Mouse (Mus musculus) liver, embryonic 14.5 days (tissue): Measurements from ENCODE around the gene Thsd4. TPM values are rescaled to one million over a fixed set of nuclear protein-coding genes. Genes with fewer than 3 reads are reported as not detected.

Source experiments
- ATAC-seq: fragments of 200-750 bp; cut with Nextera tagmentation; 2 replicates; pipeline ENCODE4 v1.8.0; 2017; ENCODE audit warnings: moderate number of reproducible peaks, mild to moderate bottlenecking, moderate library complexity; ENCODE audit not compliant: insufficient read depth
- DNase-seq, 3 experiments: peaks; one replicate each; pipeline ENCODE4 v3.0.0-alpha.2; 2012 to 2013; ENCODE audit warnings: low read depth in 3 of 3, low spot score in 3 of 3
- H3K27ac ChIP-seq: fragments of 300-500 bp; sonication (generic); 2 replicates; pipeline ENCODE4 v1.5.1; 2014; ENCODE audit warnings: moderate library complexity, mild to moderate bottlenecking, control low read depth, inconsistent platforms
- H3K27me3 ChIP-seq: fragments of 300-500 bp; sonication (generic); 2 replicates; pipeline ENCODE4 v1.6.1; 2014; ENCODE audit warnings: mild to moderate bottlenecking, low read length, moderate library complexity; ENCODE audit not compliant: control insufficient read depth, insufficient read depth
- H3K36me3 ChIP-seq: fragments of 300-500 bp; sonication (generic); replicated peaks from 2 replicates; pipeline ENCODE4 v1.6.1; 2014; ENCODE audit warnings: low read depth; ENCODE audit not compliant: control insufficient read depth, insufficient read depth
- H3K4me1 ChIP-seq, 2 experiments: fragments of 200-500 bp in 1 of 2; fragments of 300-500 bp in 1 of 2; sonication (generic) in 1 of 2; replicated peaks; 2 replicates each; pipeline ENCODE4 v1.6.1; 2012 to 2014; ENCODE audit warnings: antibody characterized with exemption in 1 of 2, inconsistent platforms in 1 of 2, low read length in 1 of 2; ENCODE audit not compliant: control insufficient read depth in 2 of 2, insufficient read depth in 2 of 2
- H3K4me2 ChIP-seq: fragments of 300-500 bp; sonication (generic); 2 replicates; pipeline ENCODE4 v1.6.1; 2014; ENCODE audit warnings: low read depth, mild to moderate bottlenecking, control low read depth, moderate library complexity
- H3K4me3 ChIP-seq, 2 experiments: fragments of 200-500 bp in 1 of 2; fragments of 300-500 bp in 1 of 2; sonication (generic) in 1 of 2; 2 replicates each; pipeline ENCODE4 v1.5.1; 2012 to 2014; ENCODE audit warnings: low read depth in 2 of 2, low read length in 2 of 2, mild to moderate bottlenecking in 2 of 2, control low read depth in 1 of 2, inconsistent platforms in 1 of 2, moderate library complexity in 1 of 2; ENCODE audit not compliant: insufficient read depth in 1 of 2
- H3K9ac ChIP-seq: fragments of 300-500 bp; sonication (generic); replicated peaks from 2 replicates; pipeline ENCODE4 v1.6.1; 2014; ENCODE audit warnings: mild to moderate bottlenecking, control low read depth, moderate library complexity
- H3K9me3 ChIP-seq: fragments of 300-500 bp; sonication (generic); 2 replicates; pipeline ENCODE4 v1.6.1; 2016; ENCODE audit warnings: low read length, mixed read lengths; ENCODE audit not compliant: control insufficient read depth
- CTCF ChIP-seq: IDR thresholded peaks from 2 replicates; pipeline ENCODE4 v1.5.1; 2016; ENCODE audit warnings: antibody characterized with exemption, low read depth, control low read depth
- EP300 ChIP-seq: IDR thresholded peaks from 2 replicates; pipeline ENCODE4 v1.6.1; 2016; ENCODE audit warnings: antibody characterized with exemption, low read depth
- WGBS: fragments of 180-500 bp; shearing (Covaris S2); extraction: QIAGEN DNeasy Blood & Tissue Kit; methylation state at CpG from one replicate; pipeline ENCODE4 v1.1.7; 2014; ENCODE audit not compliant: insufficient replicate concordance; 5-methylcytosine and 5-hydroxymethylcytosine counted together
- polyA plus RNA-seq, 2 experiments: library from polyadenylated mRNA; depleted of rRNA in 1 of 2; stranded (reverse) in 1 of 2; unstranded in 1 of 2; fragments of >200 nt; fragmentation: Nextera tagmentation in 1 of 2; extraction: Ambion mirVana in 1 of 2; gene quantifications; 2 replicates each; pipeline versions ENCODE4 v1.2.1 to v1.2.3; 2012 to 2014

Thsd4 gene
- polyA plus RNA-seq, 2 experiments: 0.43 to 0.48 TPM

GRCm38 (mm10) chr9:60152990-60153389 lies 368.9 kb downstream of the Thsd4 start:
- Histone ChIP-seq H3K4me3 (no peak overlapping the region), H3K36me3 (no peaks in the 10 kb centered on the region), H3K27me3 (no peaks in the 10 kb centered on the region), H3K4me1 (no peaks in the 10 kb centered on the region), H3K9ac (no peak overlapping the region), H3K27ac (no peak overlapping the region), H3K4me2 (no peak overlapping the region), H3K9me3 (no peaks in the 10 kb centered on the region)
- WGBS: 62% methylated on average over 1 of the region's 1 CpGs
- no peak for ATAC-seq
- no peak for DNase-seq
- TF ChIP-seq EP300 (no peak), CTCF (no peak)

GRCm38 (mm10) chr9:60151897-60152627 lies 369.8 kb downstream of the Thsd4 start:
- H3K36me3 ChIP-seq: no peaks in the 10 kb centered on the region
- H3K4me1 ChIP-seq: no peaks in the 10 kb centered on the region
- no peak for ATAC-seq
- no peaks in the 10 kb centered on the region for H3K27me3 ChIP-seq
- no peak for DNase-seq
- no peak overlapping the region for H3K4me3 ChIP-seq
- WGBS: 60% methylated on average over 11 of the region's 11 CpGs
- H3K4me2 ChIP-seq: no peak overlapping the region
- no peak overlapping the region for H3K27ac ChIP-seq
- TF ChIP-seq CTCF (no peak), EP300 (no peak)
- no peak overlapping the region for H3K9ac ChIP-seq
- H3K9me3 ChIP-seq: no peaks in the 10 kb centered on the region

GRCm38 (mm10) chr9:60150511-60150910 lies 371.3 kb downstream of the Thsd4 start:
- TF ChIP-seq CTCF: no peak
- no peak for TF ChIP-seq EP300
- H3K27me3 ChIP-seq: no peaks in the 10 kb centered on the region

DNA sequence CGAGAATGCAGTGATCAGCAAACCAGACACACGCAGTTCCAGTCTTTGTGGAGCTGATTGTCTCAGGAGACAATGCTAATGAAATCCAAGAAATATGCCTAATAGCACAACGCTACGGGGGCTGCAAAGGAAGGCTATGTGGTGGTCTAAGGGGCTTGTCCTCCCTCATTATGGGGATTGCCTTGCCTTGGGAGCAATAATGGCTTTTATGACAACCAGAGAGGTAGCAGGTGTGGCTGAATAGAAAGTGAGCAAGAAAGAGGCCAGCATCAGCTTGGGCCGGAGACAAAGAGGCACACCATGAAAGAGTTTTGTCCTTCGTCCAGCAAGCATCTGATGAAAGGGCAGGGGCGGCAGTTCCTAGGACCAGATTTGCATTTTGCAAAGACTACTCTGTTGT lies 372.9 kb downstream of the Thsd4 start:
- no peak overlapping the region for H3K4me3 ChIP-seq
- no peaks in the 10 kb centered on the region for H3K9me3 ChIP-seq
- H3K27ac ChIP-seq: no peak overlapping the region
- H3K9ac ChIP-seq: no peak overlapping the region
- DNase-seq: no peak
- TF ChIP-seq EP300 (no peak), CTCF (no peak)
- no peaks in the 10 kb centered on the region for H3K36me3 ChIP-seq
- WGBS: 70% methylated on average over 7 of the region's 7 CpGs
- H3K4me2 ChIP-seq: no peak overlapping the region
- no peaks in the 10 kb centered on the region for H3K27me3 ChIP-seq
- no peaks in the 10 kb centered on the region for H3K4me1 ChIP-seq
- ATAC-seq: no peak

More at GRCm38 (mm10) chr9:60150511-60150910, 371.3 kb downstream of the Thsd4 start:
- Histone ChIP-seq H3K9ac (no peak overlapping the region), H3K9me3 (no peaks in the 10 kb centered on the region), H3K4me3 (no peak overlapping the region), H3K27ac (no peak overlapping the region), H3K36me3 (no peaks in the 10 kb centered on the region), H3K4me2 (no peak overlapping the region), H3K4me1 (no peaks in the 10 kb centered on the region)
- WGBS: 49% methylated on average over 1 of the region's 1 CpGs
- no peak for ATAC-seq
- DNase-seq: no peak

- Histone ChIP-seq H3K36me3 (no peaks in the 10 kb centered on the region), H3K9me3 (no peaks in the 10 kb centered on the region), H3K27ac (no peak overlapping the region), H3K4me2 (no peak overlapping the region), H3K9ac (no peak overlapping the region), H3K27me3 (no peaks in the 10 kb centered on the region), H3K4me1 (no peaks in the 10 kb centered on the region), H3K4me3 (no peak overlapping the region)
- TF ChIP-seq CTCF (no peak), EP300 (no peak)
- DNase-seq (no peak), ATAC-seq (no peak)
- 72% methylated on average over 4 of the region's 4 CpGs for WGBS
These were observed 374.4 kb downstream of the Thsd4 start for GRCm38 (mm10) chr9:60147401-60147800.
